Mouse (Mus musculus): ENCODE measurements at regions not wholly inside any gene's neighbourhood (a gene's known extent, or its start where the extent isn't known, plus 50 kb on each side); places are given as distances from the start of the nearest gene placed in this dataset.

DNA sequence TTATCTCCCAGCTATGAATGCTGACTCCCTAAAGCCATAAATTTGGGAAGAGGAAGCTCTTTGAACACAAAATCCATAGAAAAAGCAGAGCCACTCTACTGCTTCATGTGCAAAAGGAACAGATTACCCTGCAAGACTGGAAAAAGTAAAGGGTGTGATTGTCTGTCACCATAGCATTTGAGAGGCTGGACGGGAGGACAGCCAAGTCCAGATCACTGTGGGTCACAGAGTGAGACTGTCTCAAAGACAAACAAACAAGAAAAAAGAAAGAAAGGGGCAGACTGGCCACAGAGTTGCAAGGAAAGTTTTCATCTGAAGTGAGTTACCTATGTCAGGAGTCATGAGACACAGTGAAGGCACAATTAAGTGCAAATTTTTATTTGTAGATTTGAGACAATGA lies 150.7 kb upstream of the Ccn2 start:
- DNase-seq: no peak

DNA sequence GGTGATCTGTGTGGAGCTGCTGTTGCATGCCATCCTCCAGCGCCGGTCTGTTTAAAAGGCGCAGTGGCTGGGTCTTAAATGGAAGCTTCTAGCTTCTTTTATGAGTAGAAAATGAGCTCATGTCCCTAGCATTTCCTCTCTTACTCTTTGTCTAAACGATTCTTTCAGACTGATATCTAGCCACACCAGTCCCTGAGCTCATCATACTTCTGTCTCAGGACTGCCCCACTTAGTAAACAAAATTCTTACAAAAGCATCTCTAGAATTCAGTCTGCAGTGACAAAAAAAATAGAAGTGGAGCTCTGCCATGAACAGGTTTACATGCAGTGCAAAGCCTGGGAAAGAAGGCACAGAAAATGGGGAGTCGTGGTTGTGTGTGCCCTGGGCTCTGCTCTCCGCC lies 150.2 kb upstream of the Ccn2 start:
- DNase-seq: no peak

DNA sequence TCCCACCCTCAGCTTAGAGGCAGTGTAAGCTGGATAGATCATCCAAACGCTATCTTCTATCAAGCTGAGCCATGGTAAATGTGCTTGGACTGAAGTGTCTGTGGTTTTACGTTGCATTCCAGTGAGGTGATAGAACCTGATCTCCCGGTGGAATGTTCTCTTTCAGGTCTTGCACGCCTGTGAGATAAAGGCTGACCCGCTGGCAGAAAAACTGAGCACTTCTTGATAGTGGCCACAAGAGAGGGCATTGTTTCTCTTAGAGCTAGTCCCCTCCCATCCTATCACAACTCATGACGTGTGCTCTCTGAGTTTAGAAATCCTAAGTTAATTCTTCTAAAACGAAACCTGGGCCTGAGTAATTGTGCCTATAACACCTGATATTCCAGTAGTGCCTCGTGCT lies 149.1 kb upstream of the Ccn2 start:
- DNase-seq: no peak

DNA sequence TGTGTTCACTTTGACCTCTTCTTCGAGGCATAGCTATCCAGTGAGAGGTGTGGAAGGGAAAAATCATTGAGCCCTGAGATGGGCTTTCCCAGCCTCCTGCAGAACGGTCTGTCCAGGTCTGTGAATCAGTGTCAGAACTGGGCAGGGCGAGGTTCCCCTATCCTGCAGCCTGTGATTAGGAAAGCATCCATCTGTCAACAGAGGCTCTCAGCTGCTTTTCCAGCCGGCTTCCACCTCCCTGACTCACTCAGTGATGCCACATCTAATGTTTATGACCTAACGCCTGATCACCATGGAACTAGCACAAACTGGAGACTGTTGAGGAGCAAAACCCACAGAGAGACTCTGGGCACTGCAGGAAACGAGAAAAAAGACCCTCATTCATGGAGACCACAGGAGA lies 148.1 kb upstream of the Ccn2 start:
- DNase-seq: no peak

DNA sequence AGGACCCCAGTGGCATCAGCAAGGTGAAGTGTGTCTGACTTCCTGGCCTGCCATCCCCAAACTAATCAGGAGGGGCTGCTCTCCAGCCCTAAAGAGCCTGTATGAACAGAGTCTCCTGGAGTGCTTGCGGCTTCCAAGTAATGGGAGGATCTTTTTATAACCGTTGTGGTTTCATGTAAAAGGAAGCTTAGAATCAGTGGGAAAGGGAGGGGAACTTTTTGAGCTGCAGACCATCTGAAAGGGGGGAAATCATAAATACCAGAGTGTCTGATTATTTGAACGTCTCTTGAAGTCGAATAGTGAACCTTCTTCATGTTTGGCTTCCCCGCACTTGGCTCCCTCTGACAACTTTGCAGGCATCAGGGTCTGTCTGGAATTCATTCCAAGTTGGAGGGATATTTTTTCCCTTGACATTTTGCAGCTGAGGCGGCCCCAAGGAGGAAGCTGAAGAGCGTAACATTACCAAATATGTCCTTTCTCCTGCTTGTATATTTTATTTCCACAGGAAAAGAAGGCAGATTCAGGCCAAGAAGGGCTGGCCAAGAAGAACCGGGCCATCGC lies 147.2 kb upstream of the Ccn2 start:
- peak; percentile 18 for DNase-seq

DNA sequence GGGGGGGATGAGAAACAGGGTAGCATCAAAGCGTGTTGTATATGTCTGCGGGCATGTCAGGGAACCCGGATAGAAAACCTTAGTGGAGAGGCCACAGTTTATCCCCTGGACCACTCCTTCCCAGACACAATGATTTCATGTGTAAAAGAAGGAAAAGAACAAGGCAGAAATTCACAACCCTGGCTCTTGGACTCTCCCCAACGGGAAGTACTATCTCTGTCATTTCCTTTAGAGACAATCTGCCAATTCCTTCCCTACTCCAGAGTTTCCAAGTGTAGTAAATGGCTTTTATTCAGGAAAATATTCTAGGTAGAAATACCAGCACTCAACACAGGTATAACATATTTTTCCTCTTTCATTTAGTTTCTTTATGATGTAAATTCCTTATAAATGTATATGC lies 141.7 kb upstream of the Ccn2 start:
- no peak for DNase-seq

DNA sequence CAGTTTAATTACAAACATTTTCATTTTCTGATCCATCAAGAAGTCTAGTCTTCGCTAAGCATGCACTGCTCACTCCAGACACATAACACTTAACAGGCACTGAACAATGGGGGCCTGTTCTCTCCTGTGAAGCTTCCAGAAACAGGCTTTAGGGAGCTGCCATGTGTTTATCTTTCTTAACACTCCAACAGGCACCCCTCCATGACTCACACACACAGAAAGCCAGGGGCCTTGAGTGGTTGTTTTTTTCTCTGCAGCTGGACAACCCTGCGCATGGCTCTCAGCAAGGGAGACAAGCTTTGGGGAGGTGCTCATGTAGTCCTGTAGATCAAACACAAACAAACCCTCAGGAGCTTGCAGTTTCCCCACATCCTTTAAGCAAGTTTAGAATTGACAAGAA lies 136.6 kb upstream of the Ccn2 start:
- DNase-seq: no peak

DNA sequence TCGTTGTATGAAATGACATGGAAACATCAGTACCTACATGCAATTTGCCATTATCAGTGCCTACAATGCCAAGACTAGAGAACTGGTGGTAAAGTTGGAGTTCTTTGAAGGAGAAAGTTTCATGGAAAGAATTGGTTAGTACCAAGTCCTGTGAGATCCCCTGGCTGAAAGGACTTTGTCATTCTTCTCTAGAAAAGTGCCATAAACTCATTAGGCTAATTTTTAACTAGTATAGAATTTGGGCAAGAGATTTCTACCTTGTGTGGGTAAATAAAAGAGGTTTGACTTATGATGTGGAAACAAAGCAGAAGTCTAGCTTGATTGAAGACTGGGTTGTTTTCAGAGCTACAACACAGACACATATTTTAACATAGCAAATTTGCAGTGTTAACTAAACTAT lies 131.4 kb upstream of the Ccn2 start:
- no peak for DNase-seq

DNA sequence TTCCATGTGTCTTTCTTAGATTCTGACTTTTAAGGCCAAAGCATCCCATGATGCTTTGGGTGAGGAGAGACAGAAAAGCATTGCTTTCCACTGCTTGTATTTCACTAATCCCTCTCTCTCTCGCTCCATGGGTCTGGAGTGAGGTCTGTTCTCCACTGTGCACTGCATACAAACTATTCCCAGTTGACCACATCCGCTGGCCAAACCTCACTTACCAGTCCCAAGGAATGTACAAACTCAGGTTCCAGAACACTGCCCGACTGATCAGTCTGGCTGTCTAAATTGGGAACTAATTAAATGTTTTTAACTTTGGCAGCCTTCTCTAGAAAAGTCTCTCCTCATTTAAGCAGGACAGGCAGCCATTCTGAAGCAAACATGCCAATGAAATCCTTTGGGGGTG lies 130.9 kb upstream of the Ccn2 start:
- DNase-seq: no peak

DNA sequence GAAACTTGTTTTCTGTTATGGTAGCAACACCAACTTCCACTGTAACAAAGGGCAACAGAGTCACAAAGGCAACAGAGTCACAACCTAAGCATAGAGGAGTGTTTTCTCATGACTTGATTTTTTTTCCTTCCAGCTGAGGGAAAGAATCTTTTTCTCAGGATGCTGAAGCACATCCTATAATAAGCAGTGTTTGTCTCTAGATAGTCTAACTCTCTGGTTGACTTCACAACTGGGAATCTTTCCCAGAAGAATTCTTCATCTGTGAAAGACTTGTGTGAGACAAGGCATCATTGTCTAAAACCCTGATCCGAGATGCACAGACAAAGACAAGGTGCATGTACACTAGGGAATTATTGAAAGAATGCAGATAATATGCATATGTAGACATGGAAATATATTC lies 125.5 kb upstream of the Ccn2 start:
- DNase-seq: no peak

DNA sequence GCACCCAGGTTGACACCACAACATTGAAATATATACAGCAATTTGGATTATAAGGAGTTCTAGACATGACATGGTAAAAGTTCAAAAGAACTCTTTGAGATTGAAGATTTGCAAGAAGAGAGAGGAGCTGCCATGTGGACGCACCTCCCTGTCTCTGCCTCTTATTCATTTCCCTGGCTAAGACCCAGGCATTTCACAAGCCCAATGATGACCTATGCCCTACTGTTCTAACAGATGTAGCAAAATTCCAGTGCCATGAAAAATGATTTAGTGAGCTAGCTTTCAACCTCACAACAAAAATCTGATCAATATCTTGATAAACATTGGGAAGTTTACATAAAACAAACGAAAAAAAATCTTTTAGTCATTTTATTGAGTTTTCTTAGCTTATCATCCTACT lies 123.7 kb upstream of the Ccn2 start:
- no peak for DNase-seq

DNA sequence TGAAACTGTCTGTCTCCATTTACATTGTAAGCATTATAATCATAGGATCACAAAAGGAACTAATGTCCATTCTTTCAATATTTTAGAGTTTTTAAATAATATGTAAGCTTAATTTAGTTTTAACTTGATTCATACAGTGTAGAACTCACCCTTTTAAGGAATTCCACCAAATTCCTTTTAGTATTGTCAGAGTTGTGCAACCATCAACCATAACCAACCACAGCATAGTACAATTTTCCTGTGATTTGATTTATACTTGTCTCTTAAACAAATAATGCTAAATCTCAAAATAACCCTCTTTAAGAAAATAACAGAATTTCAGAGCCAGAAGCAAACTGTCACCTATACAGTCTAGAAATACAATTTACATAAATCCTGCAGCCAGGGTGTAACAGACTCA lies 119.0 kb upstream of the Ccn2 start:
- no peak for DNase-seq

DNA sequence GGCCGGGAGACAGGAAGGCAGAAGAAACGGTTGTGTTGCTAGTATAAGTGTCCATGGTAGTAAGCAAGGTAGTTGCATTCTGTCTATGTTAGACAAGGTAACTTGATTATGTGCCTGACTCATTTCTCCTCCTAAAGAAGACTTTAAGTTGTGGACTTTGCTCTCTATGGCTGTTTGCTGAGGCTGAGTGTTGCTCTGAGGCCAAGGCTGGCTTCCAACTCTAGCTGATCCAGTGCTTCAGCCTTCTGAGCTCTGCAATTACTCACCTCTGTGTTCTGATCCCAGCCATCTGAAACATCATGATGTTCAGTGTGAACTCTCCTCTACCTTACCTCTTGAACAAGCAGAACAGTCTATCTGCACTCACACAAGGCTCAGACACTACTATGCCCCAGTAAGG lies 116.7 kb upstream of the Ccn2 start:
- DNase-seq: no peak

DNA sequence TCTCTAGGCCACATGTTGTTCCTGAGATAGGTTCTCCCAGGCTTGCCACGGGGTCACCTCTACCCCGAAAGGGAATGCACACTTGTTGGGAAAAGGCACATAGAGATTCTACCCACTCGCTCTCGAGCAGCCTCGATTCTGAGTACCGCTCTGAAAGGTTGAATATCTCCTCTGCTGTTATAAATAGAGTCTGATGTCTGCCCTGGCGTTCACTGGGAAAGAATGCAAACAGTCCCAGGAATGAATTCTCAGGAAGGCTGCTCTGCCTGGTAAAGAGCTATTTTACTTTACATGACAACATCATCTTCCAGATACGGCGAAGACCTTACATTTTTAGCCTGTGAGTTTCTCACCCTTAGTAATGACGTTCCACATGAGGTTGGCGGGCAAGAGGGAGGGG lies 116.1 kb upstream of the Ccn2 start:
- DNase-seq: peak; percentile 7

DNA sequence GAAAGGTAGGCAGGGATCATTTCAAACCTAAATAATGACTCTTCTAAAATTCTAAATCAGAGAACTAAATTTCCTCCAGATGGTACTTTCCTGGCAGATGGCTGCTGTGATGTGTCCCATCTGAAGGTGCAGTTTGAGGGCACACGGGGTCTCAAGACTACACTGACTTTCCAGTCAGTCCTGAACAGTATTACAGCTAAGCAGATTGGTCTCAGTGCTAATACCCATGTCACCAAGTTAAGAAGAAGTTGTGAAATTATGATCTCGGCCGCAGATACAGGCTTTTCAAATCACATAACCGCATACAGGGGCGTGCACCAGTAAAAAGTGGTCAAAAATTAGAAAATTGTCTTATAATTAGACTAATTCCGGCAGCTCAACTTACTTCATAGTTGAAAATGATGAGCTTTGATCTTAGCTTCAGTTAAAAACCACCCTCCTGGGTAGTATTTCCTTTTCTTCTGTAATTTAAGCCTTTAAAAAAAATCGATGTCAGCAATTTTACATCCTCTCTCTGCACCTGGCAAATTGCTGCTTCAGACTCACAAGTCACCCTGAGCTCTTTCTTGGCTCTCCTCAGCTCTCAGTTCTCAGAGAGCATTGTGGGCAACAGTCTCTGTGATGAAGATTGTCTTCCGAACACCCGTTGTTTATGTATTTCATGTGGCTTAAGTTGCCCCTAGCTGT lies 113.2 kb upstream of the Ccn2 start:
- DNase-seq: no peak

DNA sequence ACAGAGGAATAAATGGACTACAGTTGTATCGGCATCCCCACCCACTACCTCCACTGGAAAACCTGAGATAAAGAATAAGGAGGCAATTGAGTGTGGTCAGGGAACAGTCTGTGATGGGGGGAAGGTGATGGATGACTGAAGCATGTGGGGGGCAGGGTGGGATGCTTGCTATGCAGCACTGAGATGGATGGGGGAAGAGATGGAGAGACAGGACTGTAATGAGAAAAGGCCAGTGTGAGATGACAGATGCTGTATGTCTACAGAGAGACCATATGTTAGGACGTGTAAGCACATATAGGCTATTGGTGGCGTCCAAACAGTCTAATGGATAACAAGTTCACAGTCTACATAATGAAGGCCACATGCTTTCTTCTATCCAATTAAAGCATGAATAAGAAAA lies 112.2 kb upstream of the Ccn2 start:
- no peak for DNase-seq

DNA sequence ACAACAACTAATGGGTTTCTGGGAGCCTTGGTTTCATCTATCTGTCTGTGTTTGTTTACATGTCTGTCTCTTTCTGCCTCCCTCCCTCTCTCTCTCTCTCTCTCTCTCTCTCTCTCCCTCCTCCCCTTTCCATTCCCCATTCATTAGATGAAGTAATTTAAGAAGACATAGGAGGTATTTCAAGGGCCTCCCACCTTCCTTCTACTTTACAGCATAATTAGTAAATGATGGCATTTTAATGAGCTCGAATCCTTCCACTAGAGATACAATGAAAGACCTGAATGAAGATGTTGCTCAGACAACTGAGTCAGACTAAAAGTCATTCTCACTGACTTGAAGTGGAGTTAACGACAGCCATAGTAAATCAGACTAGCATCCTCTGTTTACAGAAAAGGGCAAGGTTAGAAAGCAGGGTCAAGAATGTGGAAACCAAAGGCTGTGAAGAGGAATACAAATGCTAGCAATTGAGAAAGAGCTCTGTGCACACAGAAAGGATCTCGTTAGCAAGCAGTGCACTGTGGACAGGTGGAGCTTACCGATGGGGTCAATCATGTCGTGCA lies 111.1 kb upstream of the Ccn2 start:
- DNase-seq: no peak

DNA sequence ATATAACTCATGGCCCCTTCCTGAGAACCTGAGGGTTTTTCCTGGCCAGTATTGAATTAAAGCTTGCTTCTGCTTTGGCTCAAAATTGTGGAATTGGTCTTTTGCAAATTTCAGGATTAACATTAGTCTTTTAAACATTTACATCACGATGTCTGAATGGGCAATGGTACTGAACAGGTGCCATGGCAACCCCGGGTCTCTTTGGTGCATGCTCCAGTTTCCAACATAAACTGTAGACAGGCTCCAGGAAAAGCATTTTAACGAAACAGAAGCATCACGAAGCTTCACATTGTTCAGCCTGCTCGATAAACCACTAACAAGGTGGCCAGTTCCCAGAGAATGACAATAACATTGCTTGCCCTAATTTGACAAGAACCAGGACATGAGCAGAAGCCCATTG lies 109.8 kb upstream of the Ccn2 start:
- DNase-seq: no peak

DNA sequence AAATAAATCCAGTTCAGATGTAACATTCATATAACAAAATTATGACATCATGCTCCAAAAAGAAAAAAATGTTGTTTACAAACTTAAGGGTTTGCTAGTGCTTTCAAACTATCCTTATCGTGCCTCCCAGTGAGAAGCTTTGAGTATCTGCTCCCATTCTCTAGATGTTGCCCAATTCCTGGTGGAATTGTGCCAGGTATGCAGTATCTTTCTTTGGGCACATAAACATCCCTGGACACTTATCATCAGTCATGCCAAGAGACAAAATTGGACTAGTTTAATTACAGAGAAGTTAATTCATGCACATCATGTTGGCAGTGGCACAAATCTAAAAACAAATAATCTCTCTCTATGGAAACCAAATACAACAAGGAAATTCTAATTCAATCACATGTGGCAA lies 109.0 kb upstream of the Ccn2 start:
- no peak for DNase-seq

DNA sequence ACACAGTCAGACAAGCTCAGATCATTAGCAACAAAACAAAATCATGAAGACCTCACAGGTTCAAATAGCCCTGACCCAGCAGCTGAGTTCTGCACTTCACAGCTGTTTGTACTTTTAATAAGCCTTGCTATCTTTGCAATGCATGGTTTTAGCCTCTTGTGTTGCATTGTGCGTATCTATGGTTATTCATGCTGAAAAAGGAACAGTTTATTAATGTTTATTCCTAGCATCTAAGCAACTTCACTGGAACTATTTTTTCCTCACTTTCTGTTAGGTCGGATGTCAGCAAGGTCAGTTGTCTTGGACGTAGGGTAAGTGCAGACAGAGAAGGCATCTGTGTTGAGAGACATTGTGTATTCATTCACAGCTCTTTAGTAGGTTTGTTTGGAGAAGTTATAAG lies 107.3 kb upstream of the Ccn2 start:
- DNase-seq: no peak

DNA sequence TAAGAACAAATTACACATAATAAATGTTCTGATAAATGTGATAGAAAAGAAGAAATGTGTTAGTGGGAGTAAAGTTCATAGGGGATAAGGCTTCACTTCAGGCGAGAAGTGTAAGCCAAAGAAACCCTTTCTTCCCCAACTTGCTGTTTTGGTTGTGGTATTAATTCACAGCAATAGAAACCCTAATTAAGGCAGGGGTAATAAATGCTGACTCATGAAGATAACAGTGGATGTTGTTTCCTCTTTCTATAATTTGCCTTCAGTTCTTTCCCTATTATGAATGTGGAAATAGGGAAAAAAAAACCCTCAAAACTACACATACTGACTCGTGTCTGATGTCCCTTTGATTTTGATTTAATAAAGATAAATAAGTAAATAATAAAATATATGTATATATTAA lies 104.8 kb upstream of the Ccn2 start:
- DNase-seq: no peak

DNA sequence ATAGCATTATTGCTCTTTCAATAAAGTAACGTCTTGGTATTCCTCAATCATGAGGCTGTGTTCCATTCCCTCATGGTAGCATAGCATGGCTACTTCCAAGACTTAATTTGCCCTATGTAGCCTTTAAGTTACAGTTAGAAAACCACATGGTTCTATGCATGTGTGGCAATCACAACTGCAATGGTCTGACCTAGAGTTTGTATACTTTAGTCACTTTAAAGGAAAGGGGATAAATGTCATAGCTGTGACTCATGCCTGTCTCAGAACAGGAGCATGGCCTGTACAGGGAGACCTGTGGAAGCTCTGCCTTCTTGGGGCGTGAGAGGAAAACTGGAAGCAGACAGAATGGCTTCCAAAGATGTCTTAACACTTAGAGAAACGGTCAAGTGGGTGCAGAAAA lies 103.4 kb upstream of the Ccn2 start:
- DNase-seq: no peak

DNA sequence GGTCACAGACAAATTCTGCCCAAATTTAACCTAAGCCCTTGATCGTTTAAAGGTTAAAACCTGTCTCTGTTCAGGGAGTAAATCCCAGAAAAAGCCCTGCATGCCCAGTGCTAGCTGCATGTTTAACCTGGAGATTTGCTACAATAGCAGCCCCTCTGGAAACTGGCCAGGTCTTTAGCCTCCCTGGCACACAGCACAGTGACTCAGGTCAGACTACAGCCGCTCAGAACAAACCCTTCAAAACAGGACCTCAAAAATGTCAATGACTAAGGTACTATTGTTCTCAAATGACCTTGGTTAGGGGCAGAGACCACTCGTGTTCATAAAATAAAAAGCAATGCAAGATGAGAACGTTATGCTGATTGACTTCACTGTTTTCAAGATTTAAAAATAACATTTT lies 101.8 kb upstream of the Ccn2 start:
- no peak for DNase-seq

DNA sequence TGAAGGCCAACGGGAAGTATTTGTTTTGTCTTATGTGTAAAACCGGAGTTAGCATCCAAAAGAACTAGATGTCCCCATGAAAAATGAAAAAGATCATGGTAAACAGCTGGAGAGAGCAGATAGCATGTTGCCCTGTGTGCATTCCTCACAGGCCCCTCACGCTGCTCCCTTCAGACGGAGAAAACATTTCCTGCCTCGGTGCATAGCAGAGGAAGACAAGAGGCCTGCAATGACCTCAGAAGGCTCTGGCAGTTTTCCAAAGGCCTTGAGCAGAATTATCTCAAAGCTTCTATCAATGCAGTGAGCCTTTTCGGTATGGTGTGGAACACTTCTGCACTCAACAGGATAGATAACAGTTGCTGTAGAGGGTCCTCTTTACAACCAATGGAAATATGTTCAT lies 101.3 kb upstream of the Ccn2 start:
- no peak for DNase-seq

DNA sequence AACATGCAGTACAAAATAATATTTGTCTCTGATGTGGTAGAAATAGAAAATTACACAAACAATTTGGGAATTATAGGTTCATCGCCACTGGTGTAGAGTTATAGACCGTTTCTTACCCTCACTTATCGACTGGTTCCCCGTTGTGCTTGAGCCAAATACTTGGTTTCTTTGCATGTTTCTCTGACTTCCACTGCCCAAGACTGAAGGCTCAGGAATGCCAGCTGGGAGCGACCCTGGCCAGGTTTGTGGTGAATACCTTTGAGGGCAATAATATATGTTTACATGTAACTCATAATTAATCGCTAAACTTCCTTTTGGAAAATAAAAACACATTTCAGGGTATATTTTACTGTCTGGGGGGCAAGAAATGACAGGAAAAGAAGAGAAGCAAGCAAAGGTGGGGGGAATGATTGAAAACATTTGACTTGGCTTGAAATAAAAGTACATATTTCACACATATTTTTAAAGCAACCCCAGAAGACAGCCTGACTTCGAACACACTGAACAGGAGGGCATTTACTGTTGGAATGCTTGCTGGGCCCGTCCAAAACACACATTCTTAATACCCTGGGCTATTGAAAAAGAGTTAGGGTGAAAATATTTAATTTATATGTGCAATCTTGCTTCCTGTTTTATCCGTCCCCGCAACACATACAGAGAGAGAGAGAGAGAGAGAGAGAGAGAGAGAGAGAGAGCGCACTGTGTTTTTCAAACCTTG lies 75.3 kb upstream of the Ccn2 start:
- DNase-seq: no peak

All from right cerebral cortex, postnatal 25 days (tissue).